Mouse (Mus musculus): Measurements from ENCODE around the gene Cabin1.

GRCm38 (mm10) chr10:75797619-75798175, 33.6 kb upstream of the Cabin1 start:
- no peak for TF ChIP-seq CTCF (IDR thresholded peaks at IDR 0.05; ENCODE audit: extremely low read depth, insufficient read depth, insufficient read length, insufficient replicate concordance)
- TF ChIP-seq POLR2A (IDR thresholded peaks at IDR 0.05; ENCODE audit: low read depth, low read length): no peak

All from spleen, adult 2 months (tissue).